Mouse (Mus musculus) CH12.LX (cell line): ENCODE results near the gene Iqcf5. TPM values are rescaled to one million over a fixed set of nuclear protein-coding genes. Genes with fewer than 3 reads are reported as not detected.
A peak's percentile ranks its signal among the peaks of the same experiment; 100 is the strongest.

ENCODE experiments used
- DNase-seq: peaks from one replicate; pipeline ENCODE4 v3.0.0-alpha.2; 2013; ENCODE audit errors: extremely low read depth
- H3K27ac ChIP-seq: 2 replicates; pipeline ENCODE4 v1.5.1; 2012; ENCODE audit warnings: low read depth, mild to moderate bottlenecking, control low read depth, moderate library complexity; ENCODE audit not compliant: insufficient read depth
- H3K27me3 ChIP-seq: replicated peaks from 2 replicates; pipeline ENCODE3; 2012; ENCODE audit warnings: inconsistent platforms
- H3K36me3 ChIP-seq, 2 experiments: replicated peaks in 1 of 2; 2 replicates each; pipeline versions ENCODE3 to v1.6.1; 2012; ENCODE audit warnings: inconsistent platforms in 1 of 2, low read length in 1 of 2, mild to moderate bottlenecking in 1 of 2, mixed read lengths in 1 of 2, moderate library complexity in 1 of 2; ENCODE audit not compliant: control insufficient read depth in 1 of 2, insufficient read depth in 1 of 2
- H3K4me1 ChIP-seq, 2 experiments: 2 replicates each; pipeline ENCODE4 v1.6.1; 2012; ENCODE audit warnings: inconsistent platforms in 1 of 2, moderate library complexity in 1 of 2; ENCODE audit not compliant: insufficient read depth in 2 of 2, control insufficient read depth in 1 of 2
- H3K4me2 ChIP-seq: 2 replicates; pipeline ENCODE4 v1.6.1; 2012; ENCODE audit warnings: low read depth, mild to moderate bottlenecking, control low read depth; ENCODE audit not compliant: poor library complexity, insufficient read depth, severe bottlenecking
- H3K4me3 ChIP-seq, 3 experiments: fragments of 150-350 bp in 1 of 3; sonication (generic) in 1 of 3; replicated peaks in 1 of 3; 2 replicates each; pipeline versions ENCODE3 to v1.5.1; 2011 to 2012; ENCODE audit warnings: low read depth in 2 of 3, low read length in 2 of 3, mild to moderate bottlenecking in 2 of 3, moderate library complexity in 2 of 3, control low read depth in 1 of 3, improper control_type of control experiment in 1 of 3, inconsistent platforms in 1 of 3, mixed read lengths in 1 of 3; ENCODE audit not compliant: poor library complexity in 1 of 3
- H3K79me2 ChIP-seq: replicated peaks from 2 replicates; pipeline ENCODE4 v1.6.1; 2012; ENCODE audit warnings: mild to moderate bottlenecking, moderate library complexity; ENCODE audit not compliant: control insufficient read depth, poor library complexity, insufficient read depth, severe bottlenecking; ENCODE audit errors: extremely low read depth
- H3K9ac ChIP-seq: 2 replicates; pipeline ENCODE4 v1.6.1; 2012; ENCODE audit warnings: low read depth, mild to moderate bottlenecking, control low read depth, moderate library complexity; ENCODE audit not compliant: insufficient read depth
- H3K9me3 ChIP-seq: replicated peaks from 2 replicates; pipeline ENCODE3; 2012; ENCODE audit warnings: low read length, inconsistent platforms, mixed read lengths
- CHD1 ChIP-seq: IDR thresholded peaks from 2 replicates; pipeline ENCODE4 v1.6.1; 2012; ENCODE audit warnings: low read depth, low read length, improper control_type of control experiment, inconsistent platforms
- CTCF ChIP-seq, 2 experiments: IDR thresholded peaks in 1 of 2; conservative IDR thresholded peaks in 1 of 2; 2 replicates each; pipeline ENCODE4 v1.5.1; 2011 to 2012; ENCODE audit warnings: low read depth in 2 of 2, low read length in 2 of 2, improper control_type of control experiment in 1 of 2, inconsistent platforms in 1 of 2, mild to moderate bottlenecking in 1 of 2, moderate library complexity in 1 of 2
- EP300 ChIP-seq: IDR thresholded peaks from 2 replicates; pipeline ENCODE4 v1.6.1; 2011; ENCODE audit warnings: low read length, improper control_type of control experiment
- GABPA ChIP-seq: IDR thresholded peaks from 2 replicates; pipeline ENCODE4 v1.6.1; 2012; ENCODE audit warnings: low read depth, low read length, improper control_type of control experiment, inconsistent platforms; ENCODE audit not compliant: insufficient replicate concordance
- JUN ChIP-seq: IDR thresholded peaks from 2 replicates; pipeline ENCODE4 v1.6.1; 2011; ENCODE audit warnings: low read depth, mild to moderate bottlenecking, low read length, improper control_type of control experiment, moderate library complexity; ENCODE audit not compliant: insufficient read depth
- JUND ChIP-seq: conservative IDR thresholded peaks from 2 replicates; pipeline ENCODE4 v1.6.1; 2011; ENCODE audit warnings: low read depth, low read length, improper control_type of control experiment
- MAX ChIP-seq: IDR thresholded peaks from 2 replicates; pipeline ENCODE4 v1.6.1; 2011; ENCODE audit warnings: low read length, improper control_type of control experiment
- MXI1 ChIP-seq: IDR thresholded peaks from 2 replicates; pipeline ENCODE4 v1.6.1; 2011; ENCODE audit warnings: mild to moderate bottlenecking, low read depth, low read length, improper control_type of control experiment
- MYC ChIP-seq: IDR thresholded peaks from 2 replicates; pipeline ENCODE4 v1.6.1; 2011; ENCODE audit warnings: low read depth, mild to moderate bottlenecking, improper control_type of control experiment, low read length
- NELFE ChIP-seq: IDR thresholded peaks from 2 replicates; pipeline ENCODE4 v1.6.1; 2011; ENCODE audit warnings: low read depth, low read length, improper control_type of control experiment
- PAX5 ChIP-seq: IDR thresholded peaks from 2 replicates; pipeline ENCODE4 v1.6.1; 2012; ENCODE audit warnings: low read length, inconsistent platforms, mixed read lengths
- RCOR1 ChIP-seq: conservative IDR thresholded peaks from 2 replicates; pipeline ENCODE4 v1.6.1; 2012; ENCODE audit warnings: low read depth, mild to moderate bottlenecking, inconsistent platforms, low read length, improper control_type of control experiment
- SMC3 ChIP-seq: IDR thresholded peaks from 2 replicates; pipeline ENCODE4 v1.6.1; 2011; ENCODE audit warnings: low read depth, low read length, improper control_type of control experiment
- TBP ChIP-seq: conservative IDR thresholded peaks from 2 replicates; pipeline ENCODE4 v1.6.1; 2011; ENCODE audit warnings: low read depth, low read length, improper control_type of control experiment
- TCF12 ChIP-seq: IDR thresholded peaks from 2 replicates; pipeline ENCODE4 v1.6.1; 2014; ENCODE audit warnings: low read depth, mild to moderate bottlenecking, inconsistent platforms, low read length, improper control_type of control experiment
- UBTF ChIP-seq: IDR thresholded peaks from 2 replicates; pipeline ENCODE4 v1.6.1; 2012; ENCODE audit warnings: low read depth, mild to moderate bottlenecking, inconsistent platforms, low read length, improper control_type of control experiment, moderate library complexity
- USF2 ChIP-seq: conservative IDR thresholded peaks from 2 replicates; pipeline ENCODE4 v1.6.1; 2011; ENCODE audit warnings: low read depth, low read length, improper control_type of control experiment
- dilution Hi-C: fragments of 300-500 bp; cut with MboI; formaldehyde crosslinking; loops from 2 replicates; pipeline ENCODE4 v1.14.3; 2020; ENCODE audit warnings: low sequenced_read_pairs; ENCODE audit not compliant: extremely low pct_unique_long_range_greater_than_20kb, extremely low pct_ligation_motif_present
- in situ Hi-C: fragments of 300-500 bp; cut with MboI; formaldehyde crosslinking; loops from 3 replicates; pipeline ENCODE4 v1.14.3; 2019; ENCODE audit warnings: low sequenced_read_pairs, low pct_ligation_motif_present, low pct_unique_long_range_greater_than_20kb, mixed read lengths
- polyA plus RNA-seq: library from polyadenylated mRNA; unstranded; fragments of >175 nt; gene quantifications from 2 replicates; pipeline ENCODE4 v1.2.1, GENCODE M21; 2012; ENCODE audit warnings: low read depth; ENCODE audit not compliant: insufficient read length
- total RNA-seq, 2 experiments: library from RNA; depleted of rRNA; stranded (reverse); fragments of 300-350 nt in 1 of 2; fragments of >200 nt in 1 of 2; gene quantifications; 2 replicates each; pipeline ENCODE4 v1.2.3; 2012 to 2014

The Iqcf5 gene
- total and polyA plus RNA-seq, 3 experiments, result 0.72 to 1.8 (median 0.77) TPM

DNA sequence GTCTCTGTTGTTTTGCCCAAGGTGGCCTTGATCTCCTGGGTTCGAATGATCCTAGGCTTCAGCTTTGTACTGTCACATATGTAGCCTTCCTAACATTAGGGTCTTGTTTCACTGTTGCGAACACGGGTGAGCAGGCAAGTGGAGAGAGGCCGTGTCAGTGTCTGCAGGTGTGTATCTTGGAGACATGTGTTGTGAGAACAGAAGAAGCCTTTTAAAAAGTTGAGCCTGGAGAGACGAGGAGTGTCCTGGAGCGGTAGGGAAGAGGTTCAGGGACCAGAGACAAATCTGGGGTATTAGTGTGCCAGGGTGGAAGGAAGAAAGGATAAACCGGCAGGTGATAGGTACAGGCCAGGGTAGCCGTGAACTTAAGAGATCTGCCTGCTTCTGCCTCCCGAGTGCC, 36.3 kb upstream of the Iqcf5 start:
- H3K4me1 ChIP-seq, result peaks cover 6 to 57% of the 10 kb centered on the region in 2 experiments
- TF ChIP-seq MAX, result no peak
- TF ChIP-seq, all 38 proteins: peak for 0
- in situ Hi-C loops, result loop anchor here (5.0 kb wide), 1 partner anchor 41 kb away; the partner anchor contains the start of gene Acy1

DNA sequence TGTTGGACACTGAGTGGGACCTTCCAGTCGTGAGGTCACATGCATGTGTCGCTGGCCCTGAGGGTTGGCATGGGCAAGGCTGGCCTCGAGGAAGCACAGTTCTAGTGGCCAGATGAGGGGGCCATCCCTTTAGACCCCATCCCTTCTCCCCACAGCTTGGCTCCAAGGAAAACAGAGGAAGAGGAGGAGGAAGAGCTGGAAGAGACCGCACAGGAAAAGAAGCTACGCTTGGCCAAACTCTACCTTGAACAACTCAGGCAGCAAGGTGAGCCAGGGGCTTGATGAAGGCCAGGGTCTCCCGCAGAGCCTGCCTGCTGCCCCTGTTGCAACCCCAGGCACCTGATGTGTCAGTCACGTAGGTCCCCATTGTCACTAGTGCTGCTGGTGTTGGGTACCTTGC, 33.8 kb upstream of the Iqcf5 start:
- Histone ChIP-seq H3K36me3 (peaks cover 56 to 67% of the 10 kb centered on the region in 2 experiments), H3K9me3 (no peaks in the 10 kb centered on the region), H3K4me3 (no peak overlapping the region), H3K4me1 (peaks cover 6 to 38% of the 10 kb centered on the region in 2 experiments; a peak in 3 of 4 replicates), H3K4me2 (no peak overlapping the region), H3K9ac (no peak overlapping the region), H3K79me2 (peaks cover 26% of the 10 kb centered on the region), H3K27me3 (no peaks in the 10 kb centered on the region), H3K27ac (no peak overlapping the region)
- in situ Hi-C loops, result no loop called here
- DNase-seq, result no peak
- TF ChIP-seq MYC (no peak), CHD1 (no peak), JUND (no peak), RCOR1 (no peak), EP300 (no peak), JUN (no peak), TCF12 (no peak), TBP (no peak), MXI1 (no peak), SMC3 (no peak), CTCF (conservative IDR thresholded peaks at IDR 0.05 in 1 of 2, IDR thresholded peaks at IDR 0.05 in 1 of 2; ENCODE audit: low read depth in 2 of 2, low read length in 2 of 2) (no peak), UBTF (no peak), GABPA (no peak), USF2 (no peak), NELFE (no peak), PAX5 (no peak)
- dilution Hi-C loops, result no loop called here

More for the DNA sequence above, 36.3 kb upstream of the Iqcf5 start:
- Histone ChIP-seq H3K36me3 (peaks cover 34 to 52% of the 10 kb centered on the region in 2 experiments), H3K27me3 (no peaks in the 10 kb centered on the region), H3K4me2 (peak overlapping the region; percentile 65), H3K27ac (no peak overlapping the region), H3K9ac (peak overlapping the region; percentile 74; the same call in 1 of the 2 replicates), H3K4me3 (peak overlapping the region; percentile 77 to 92 (median 91)), H3K9me3 (no peaks in the 10 kb centered on the region), H3K79me2 (peaks cover 26% of the 10 kb centered on the region)
- no peak for DNase-seq
- dilution Hi-C loops, result no loop called here
